Mouse (Mus musculus): ENCODE data around the gene Chd6. TPM values are rescaled to one million over a fixed set of nuclear protein-coding genes. Genes with fewer than 3 reads are reported as not detected.

The Chd6 gene
- polyA plus RNA-seq, 1 experiment = 5.1 TPM

DNA sequence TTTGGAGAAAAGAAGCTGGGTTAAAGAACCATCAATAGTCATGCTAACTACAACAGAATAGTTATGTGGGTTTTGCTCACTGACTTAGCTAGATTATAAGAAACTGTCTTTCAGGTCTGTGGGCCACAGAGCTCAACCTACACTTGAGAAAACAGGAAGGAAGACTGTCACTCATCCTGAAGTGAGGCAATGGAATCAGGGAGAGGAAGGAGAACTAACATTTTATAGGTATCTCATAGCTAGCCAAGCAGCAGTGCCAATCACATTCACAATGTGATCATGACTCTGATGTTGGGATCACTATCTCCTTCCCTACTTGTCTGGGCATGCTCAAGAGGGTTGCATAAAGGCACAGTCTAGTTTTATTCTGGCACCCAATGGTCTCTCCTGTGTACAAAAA is 121.4 kb downstream of the Chd6 start:
- no peaks in the 10 kb centered on the region for H3K27me3 ChIP-seq (ENCODE audit: control insufficient read depth, insufficient read depth, insufficient read length)
- peaks cover 32% of the 10 kb centered on the region for H3K36me3 ChIP-seq (ENCODE audit: control insufficient read depth, insufficient read depth)
- H3K79me2 ChIP-seq (ENCODE audit: control insufficient read depth, insufficient read depth) = no peaks in the 10 kb centered on the region
- H3K4me3 ChIP-seq = no peak overlapping the region
- no peak for TF ChIP-seq MAX (IDR thresholded peaks at IDR 0.05; ENCODE audit: low read depth)
- no peak for TF ChIP-seq USF1 (IDR thresholded peaks at IDR 0.05; ENCODE audit: low read depth)
- no peak for TF ChIP-seq CEBPB (IDR thresholded peaks at IDR 0.05; ENCODE audit: insufficient read depth, poor library complexity, severe bottlenecking)
- no peak for TF ChIP-seq SRF (IDR thresholded peaks at IDR 0.05; ENCODE audit: control insufficient read depth, insufficient read length, low read depth)
- no peak for TF ChIP-seq MYOG (IDR thresholded peaks at IDR 0.05; ENCODE audit: control insufficient read depth in 1 of 3, insufficient read depth in 1 of 3, insufficient read length in 2 of 3, low read depth in 2 of 3)
- no peak for TF ChIP-seq TCF3 (IDR thresholded peaks at IDR 0.05; ENCODE audit: insufficient read length, low read depth)
- TF ChIP-seq REST (IDR thresholded peaks at IDR 0.05; ENCODE audit: insufficient read depth, insufficient read length) = no peak
- no peak for TF ChIP-seq POLR2AphosphoS2 (IDR thresholded peaks at IDR 0.05; ENCODE audit: insufficient read length, low read depth)
- no peak for TF ChIP-seq E2F4 (IDR thresholded peaks at IDR 0.05; ENCODE audit: insufficient read depth)
- no peak for TF ChIP-seq MYOD1 (IDR thresholded peaks at IDR 0.05; ENCODE audit: control insufficient read depth in 1 of 3, insufficient read length in 2 of 3, low read depth in 2 of 3)
- no peak for TF ChIP-seq POLR2A (IDR thresholded peaks at IDR 0.05; ENCODE audit: insufficient read length, low read depth)
- no peak for TF ChIP-seq TCF12 (IDR thresholded peaks at IDR 0.05; ENCODE audit: insufficient read depth, poor library complexity, severe bottlenecking)
- no peak overlapping the region for H3K4me2 ChIP-seq (ENCODE audit: low read depth)
- H3ac ChIP-seq (ENCODE audit: control insufficient read depth, insufficient read length) = no peak overlapping the region

DNA sequence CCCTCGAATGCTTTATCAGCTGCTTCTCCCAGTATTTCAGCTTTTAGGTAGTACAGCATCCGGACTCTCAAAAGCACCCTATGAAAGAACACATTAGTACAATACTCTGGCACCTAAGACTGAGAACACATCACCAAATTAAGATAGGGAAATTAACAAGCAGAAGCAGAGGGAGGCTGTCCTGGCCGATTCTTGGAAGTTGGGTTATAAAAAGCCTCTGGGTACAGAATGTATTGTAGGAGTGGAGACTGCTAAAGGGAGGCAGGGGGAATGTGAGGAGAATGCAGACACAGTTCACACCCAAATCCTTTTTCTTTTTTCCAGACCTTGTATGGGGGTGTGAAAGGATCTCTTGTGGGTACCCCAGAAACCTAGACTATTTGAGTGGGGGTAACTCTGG is 126.2 kb downstream of the Chd6 start:
- TF ChIP-seq MYOG (IDR thresholded peaks at IDR 0.05; ENCODE audit: control insufficient read depth in 1 of 3, insufficient read depth in 1 of 3, insufficient read length in 2 of 3, low read depth in 2 of 3) (no peak), REST (IDR thresholded peaks at IDR 0.05; ENCODE audit: insufficient read depth, insufficient read length) (no peak), TCF3 (IDR thresholded peaks at IDR 0.05; ENCODE audit: insufficient read length, low read depth) (no peak), MAX (IDR thresholded peaks at IDR 0.05; ENCODE audit: low read depth) (no peak), POLR2A (IDR thresholded peaks at IDR 0.05; ENCODE audit: insufficient read length, low read depth) (no peak), CEBPB (IDR thresholded peaks at IDR 0.05; ENCODE audit: insufficient read depth, poor library complexity, severe bottlenecking) (no peak), TCF12 (IDR thresholded peaks at IDR 0.05; ENCODE audit: insufficient read depth, poor library complexity, severe bottlenecking) (no peak), E2F4 (IDR thresholded peaks at IDR 0.05; ENCODE audit: insufficient read depth) (no peak), SRF (IDR thresholded peaks at IDR 0.05; ENCODE audit: control insufficient read depth, insufficient read length, low read depth) (no peak), USF1 (IDR thresholded peaks at IDR 0.05; ENCODE audit: low read depth) (no peak), MYOD1 (IDR thresholded peaks at IDR 0.05; ENCODE audit: control insufficient read depth in 1 of 3, insufficient read length in 2 of 3, low read depth in 2 of 3) (no peak), POLR2AphosphoS2 (IDR thresholded peaks at IDR 0.05; ENCODE audit: insufficient read length, low read depth) (no peak)
- Histone ChIP-seq H3ac (ENCODE audit: control insufficient read depth, insufficient read length) (no peak overlapping the region), H3K27me3 (ENCODE audit: control insufficient read depth, insufficient read depth, insufficient read length) (no peaks in the 10 kb centered on the region), H3K4me3 (no peak overlapping the region), H3K4me2 (ENCODE audit: low read depth) (no peak overlapping the region), H3K36me3 (ENCODE audit: control insufficient read depth, insufficient read depth) (peaks cover 36% of the 10 kb centered on the region), H3K79me2 (ENCODE audit: control insufficient read depth, insufficient read depth) (no peaks in the 10 kb centered on the region)

DNA sequence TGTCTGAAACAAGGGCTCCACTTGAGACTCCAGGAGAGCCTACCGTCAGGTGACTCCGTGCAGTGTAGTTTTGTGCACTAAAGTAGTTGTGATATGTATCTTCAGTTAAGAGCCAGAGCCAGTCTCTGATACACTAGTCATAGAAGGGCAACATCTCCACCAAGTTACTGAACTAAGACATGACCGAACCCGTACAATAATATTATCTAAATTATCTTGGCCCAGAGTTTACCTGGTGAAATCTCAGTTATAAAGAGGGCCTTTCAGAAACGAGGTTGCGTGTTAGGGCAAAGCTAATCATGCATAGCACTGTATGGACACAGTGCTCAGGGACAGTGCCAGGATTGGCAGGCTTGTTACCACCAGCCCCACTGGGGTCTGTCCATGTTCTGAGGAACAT is 127.1 kb downstream of the Chd6 start:
- no peak overlapping the region for H3ac ChIP-seq (ENCODE audit: control insufficient read depth, insufficient read length)
- peaks cover 36% of the 10 kb centered on the region for H3K36me3 ChIP-seq (ENCODE audit: control insufficient read depth, insufficient read depth)
- H3K27me3 ChIP-seq (ENCODE audit: control insufficient read depth, insufficient read depth, insufficient read length) = no peaks in the 10 kb centered on the region
- no peak overlapping the region for H3K4me2 ChIP-seq (ENCODE audit: low read depth)
- TF ChIP-seq CEBPB (IDR thresholded peaks at IDR 0.05; ENCODE audit: insufficient read depth, poor library complexity, severe bottlenecking) (no peak), MAX (IDR thresholded peaks at IDR 0.05; ENCODE audit: low read depth) (no peak), POLR2A (IDR thresholded peaks at IDR 0.05; ENCODE audit: insufficient read length, low read depth) (no peak), MYOG (IDR thresholded peaks at IDR 0.05; ENCODE audit: control insufficient read depth in 1 of 3, insufficient read depth in 1 of 3, insufficient read length in 2 of 3, low read depth in 2 of 3) (no peak), E2F4 (IDR thresholded peaks at IDR 0.05; ENCODE audit: insufficient read depth) (no peak), USF1 (IDR thresholded peaks at IDR 0.05; ENCODE audit: low read depth) (no peak), SRF (IDR thresholded peaks at IDR 0.05; ENCODE audit: control insufficient read depth, insufficient read length, low read depth) (no peak), TCF12 (IDR thresholded peaks at IDR 0.05; ENCODE audit: insufficient read depth, poor library complexity, severe bottlenecking) (no peak), REST (IDR thresholded peaks at IDR 0.05; ENCODE audit: insufficient read depth, insufficient read length) (no peak), TCF3 (IDR thresholded peaks at IDR 0.05; ENCODE audit: insufficient read length, low read depth) (no peak), POLR2AphosphoS2 (IDR thresholded peaks at IDR 0.05; ENCODE audit: insufficient read length, low read depth) (no peak), MYOD1 (IDR thresholded peaks at IDR 0.05; ENCODE audit: control insufficient read depth in 1 of 3, insufficient read length in 2 of 3, low read depth in 2 of 3) (no peak)
- H3K79me2 ChIP-seq (ENCODE audit: control insufficient read depth, insufficient read depth) = no peaks in the 10 kb centered on the region
- H3K4me3 ChIP-seq = no peak overlapping the region

DNA sequence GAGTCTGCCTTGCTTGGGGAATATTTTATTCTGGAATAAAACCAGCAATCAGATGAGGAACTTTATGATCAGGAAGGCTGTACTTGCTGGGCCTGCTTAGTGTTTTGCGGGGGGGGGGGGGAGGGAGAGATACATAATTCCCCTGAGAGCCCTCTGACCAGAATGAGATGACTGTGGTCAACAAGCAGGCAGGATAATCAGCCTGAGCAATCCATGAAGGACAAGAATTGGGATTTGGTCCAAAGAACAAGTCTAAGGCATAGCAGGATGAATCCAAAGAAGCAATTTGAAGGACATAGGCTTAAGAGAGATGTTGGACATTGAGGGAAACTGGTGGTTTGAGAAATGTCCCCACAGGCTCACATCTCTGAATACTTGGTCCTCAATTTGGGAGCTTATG is 130.2 kb downstream of the Chd6 start:
- TF ChIP-seq POLR2AphosphoS2 (IDR thresholded peaks at IDR 0.05; ENCODE audit: insufficient read length, low read depth) (no peak), MYOD1 (IDR thresholded peaks at IDR 0.05; ENCODE audit: control insufficient read depth in 1 of 3, insufficient read length in 2 of 3, low read depth in 2 of 3) (no peak), CEBPB (IDR thresholded peaks at IDR 0.05; ENCODE audit: insufficient read depth, poor library complexity, severe bottlenecking) (no peak), TCF3 (IDR thresholded peaks at IDR 0.05; ENCODE audit: insufficient read length, low read depth) (no peak), E2F4 (IDR thresholded peaks at IDR 0.05; ENCODE audit: insufficient read depth) (no peak), POLR2A (IDR thresholded peaks at IDR 0.05; ENCODE audit: insufficient read length, low read depth) (no peak), SRF (IDR thresholded peaks at IDR 0.05; ENCODE audit: control insufficient read depth, insufficient read length, low read depth) (no peak)
- Histone ChIP-seq H3K4me3 (no peak overlapping the region), H3K79me2 (ENCODE audit: control insufficient read depth, insufficient read depth) (no peaks in the 10 kb centered on the region), H3K36me3 (ENCODE audit: control insufficient read depth, insufficient read depth) (peaks cover 22% of the 10 kb centered on the region), H3K27me3 (ENCODE audit: control insufficient read depth, insufficient read depth, insufficient read length) (no peaks in the 10 kb centered on the region), H3K4me2 (ENCODE audit: low read depth) (no peak overlapping the region), H3ac (ENCODE audit: control insufficient read depth, insufficient read length) (no peak overlapping the region)
